Mouse (Mus musculus): ENCODE measurements around the gene Tbc1d10c.

Tbc1d10c gene

GRCm38 (mm10) chr19:4166678-4167476 lies 24.2 kb downstream of the Tbc1d10c start:
- ChIA-PET CTCF (interaction anchor here in 3 of 4 experiments (0.6 to 1.7 kb wide), 4 partner anchors 25 to 146 kb away, joined by 3 to 14 read pairs (median 4); partner anchors contain the start of gene Ppp1ca (in 1 of the 3)), POLR2A (interaction anchor here in 3 of 4 experiments (0.7 to 2.9 kb wide), 32 partner anchors 8 to 154 kb away, joined by 3 to 16 read pairs (median 4); partner anchors contain the start of genes Carns1 (in 2 of the 3), Ppp1ca (in 2 of the 3), Rad9a (in 2 of the 3) and Cdk2ap2 (in 1 of the 3))

- ChIA-PET CTCF (interaction anchor here in 2 of 4 experiments (1.5 to 1.9 kb wide), 2 partner anchors 27 kb away, joined by 3 to 7 read pairs; partner anchors contain the start of gene Ppp1ca (in 2 of the 2)), POLR2A (interaction anchor here in 3 of 4 experiments (0.6 to 4.8 kb wide), 25 partner anchors 8 to 397 kb away, joined by 3 to 27 read pairs (median 8); partner anchors contain the start of genes Ptprcap (in 3 of the 3), Ppp1ca (in 2 of the 3), Rad9a (in 2 of the 3) and AC109138.7 (in 1 of the 3))
These were observed 26.4 kb downstream of the Tbc1d10c start for GRCm38 (mm10) chr19:4164721-4165120.

DNA sequence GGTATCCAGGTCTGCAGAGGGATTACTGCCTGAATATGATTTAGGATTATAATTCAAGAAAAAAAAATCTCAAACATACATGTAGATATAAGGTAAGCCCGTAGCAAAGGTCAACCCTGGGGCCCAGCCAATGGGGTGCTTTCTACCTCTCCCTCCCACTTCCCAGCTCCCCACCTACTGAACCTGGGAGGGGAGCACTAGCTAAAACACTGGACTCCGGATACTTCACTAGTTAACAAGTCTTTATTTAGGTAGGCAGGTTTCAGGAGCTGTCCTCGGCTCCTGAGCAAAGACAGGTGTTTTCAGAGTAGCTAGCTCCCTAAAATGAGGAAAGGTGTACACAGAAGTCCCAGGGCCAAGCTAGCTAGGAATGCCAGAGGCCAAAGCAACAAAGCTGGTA lies 27.0 kb downstream of the Tbc1d10c start:
- CTCF ChIA-PET: interaction anchor here in 3 of 4 experiments (0.7 to 1.9 kb wide), 4 partner anchors 28 to 151 kb away, joined by 3 to 7 read pairs (median 4); partner anchors contain the start of genes Ppp1ca (in 2 of the 3) and Ndufv1 (in 1 of the 3)
- POLR2A ChIA-PET: interaction anchor here in 3 of 4 experiments (0.5 to 4.8 kb wide), 50 partner anchors 8 to 456 kb away, joined by 3 to 27 read pairs (median 6); partner anchors contain the start of genes Ptprcap (in 3 of the 3), Aip (in 2 of the 3), Carns1 (in 2 of the 3) and Cdk2ap2 (in 2 of the 3)

DNA sequence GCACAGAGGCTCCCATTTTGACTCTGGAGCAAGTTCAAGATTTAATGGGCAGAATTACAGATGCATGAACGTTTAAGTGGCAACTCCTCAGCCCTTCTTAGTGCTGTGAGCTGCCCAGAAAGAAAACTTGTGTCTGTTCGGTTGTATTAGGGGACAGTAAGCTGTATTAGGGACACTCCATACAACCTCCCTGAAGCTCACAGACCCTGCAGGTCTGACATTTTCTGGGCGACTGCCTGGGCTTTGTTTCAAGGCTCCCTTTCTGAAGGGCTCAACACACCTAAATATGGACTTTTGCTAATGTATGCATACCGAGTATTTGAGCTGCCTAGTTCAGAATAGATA lies 27.6 kb downstream of the Tbc1d10c start:
- POLR2A ChIA-PET: interaction anchor here in 3 of 4 experiments (0.5 to 4.8 kb wide), 56 partner anchors 9 to 456 kb away, joined by 3 to 27 read pairs (median 5); partner anchors contain the start of genes Ptprcap (in 3 of the 3), Aip (in 2 of the 3), Carns1 (in 2 of the 3) and Cdk2ap2 (in 2 of the 3)
- CTCF ChIA-PET: interaction anchor here in 3 of 4 experiments (0.6 to 1.9 kb wide), 9 partner anchors 8 to 201 kb away, joined by 3 to 7 read pairs (median 4); partner anchors contain the start of genes Ppp1ca (in 2 of the 3) and Ndufv1 (in 1 of the 3)

DNA sequence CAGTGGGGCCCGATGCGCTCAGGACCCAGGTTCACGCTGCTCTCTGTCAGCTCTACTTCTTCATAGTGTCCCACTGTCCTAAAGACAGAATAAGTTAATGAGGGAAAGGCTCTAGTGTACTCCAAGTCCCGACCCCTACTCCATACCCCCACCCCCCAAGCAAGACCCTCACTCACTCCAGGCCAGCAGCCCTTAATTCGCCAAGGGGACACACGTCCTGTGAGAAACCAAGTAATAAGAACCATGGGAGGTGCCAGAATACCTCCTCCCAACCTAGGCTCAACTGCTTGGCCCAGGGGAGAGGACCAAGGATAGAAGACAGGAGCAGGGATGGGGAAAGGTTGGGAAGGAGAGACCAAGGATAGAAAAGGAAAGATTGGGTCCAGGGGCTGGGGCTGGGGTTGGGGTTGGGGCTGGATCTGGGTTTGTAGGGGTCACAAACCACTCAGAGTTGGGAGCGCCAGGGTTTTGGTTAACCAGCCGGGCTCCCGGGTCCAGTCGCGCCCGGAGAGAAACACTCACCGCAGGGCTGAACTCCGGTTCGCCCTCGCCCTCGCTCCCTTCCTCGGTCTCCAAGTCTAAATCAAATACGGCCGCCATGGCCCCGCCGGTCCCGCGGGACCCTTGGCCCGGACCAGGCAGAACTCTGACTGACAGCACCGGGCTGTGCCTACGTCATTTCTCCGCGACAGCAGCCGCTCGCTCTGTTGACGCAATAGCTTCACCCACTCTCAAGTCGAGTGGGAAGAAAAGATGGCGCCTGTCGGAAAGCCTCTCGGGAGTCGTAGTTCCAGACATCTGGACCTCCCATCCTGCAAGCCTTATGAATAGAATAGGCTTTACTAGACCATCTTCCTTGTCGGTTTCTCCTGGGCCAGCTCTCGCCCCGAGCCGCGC lies 28.2 kb downstream of the Tbc1d10c start, which contains the start of gene Rps6kb2:
TSS of gene Rps6kb2 (minus strand) at position 709 of the 897 bp plus-strand sequence.
- CTCF ChIA-PET: interaction anchor here in 2 of 4 experiments (0.6 to 1.9 kb wide), 8 partner anchors 8 to 200 kb away, joined by 3 to 7 read pairs (median 4); partner anchors contain the start of genes Ppp1ca (in 2 of the 2) and Ndufv1 (in 1 of the 2)

GRCm38 (mm10) chr19:4159049-4159448 lies 32.0 kb downstream of the Tbc1d10c start:
- POLR2A ChIA-PET: interaction anchor here (0.5 to 1.6 kb wide), 7 partner anchors 8 to 104 kb away, joined by 3 to 4 read pairs (median 4); partner anchors contain the start of gene Rad9a (in 1 of the 4)
- CTCF ChIA-PET: interaction anchor here in 1 of 4 experiments (1.1 to 1.2 kb wide), 2 partner anchors 11 to 34 kb away, joined by 3 to 4 read pairs; partner anchors contain the start of gene Aip

More for the DNA sequence above, 28.2 kb downstream of the Tbc1d10c start, which contains the start of gene Rps6kb2:
- POLR2A ChIA-PET: interaction anchor here in 3 of 4 experiments (0.5 to 4.8 kb wide), 61 partner anchors 8 to 455 kb away, joined by 3 to 27 read pairs (median 4); partner anchors contain the start of genes Cdk2ap2 (in 3 of the 3), Ppp1ca (in 3 of the 3), Ptprcap (in 3 of the 3) and Aip (in 2 of the 3)

DNA sequence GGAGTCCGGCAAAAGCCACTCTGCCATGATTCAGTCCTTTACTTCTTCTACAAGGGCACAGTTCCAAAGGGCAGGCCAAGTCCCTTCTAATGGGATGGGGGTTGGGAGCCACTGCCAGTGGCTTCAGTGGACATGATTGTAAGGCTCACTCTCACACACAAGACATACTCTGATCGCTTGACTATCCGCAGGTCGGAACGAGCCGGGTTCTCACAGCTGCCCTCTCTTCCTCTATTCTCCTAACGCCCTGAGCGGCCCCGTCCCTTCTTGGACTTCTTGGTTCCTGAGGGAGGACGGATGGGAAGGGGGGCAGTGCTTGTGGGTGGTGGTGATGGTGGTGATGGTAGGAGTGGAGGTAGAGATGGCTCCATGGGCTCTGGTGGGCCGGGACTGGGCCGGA lies 34.3 kb downstream of the Tbc1d10c start:
- ChIA-PET POLR2A (interaction anchor here in 3 of 4 experiments (0.5 to 4.1 kb wide), 16 partner anchors 6 to 60 kb away, joined by 3 to 17 read pairs (median 6); partner anchors contain the start of genes Ppp1ca (in 2 of the 3), Rad9a (in 2 of the 3), Aip (in 1 of the 3) and Cdk2ap2 (in 1 of the 3)), CTCF (interaction anchor here in 2 of 4 experiments (1.1 to 1.2 kb wide), 2 partner anchors 13 kb away, joined by 3 read pairs; no protein-coding TSS in a partner anchor)

DNA sequence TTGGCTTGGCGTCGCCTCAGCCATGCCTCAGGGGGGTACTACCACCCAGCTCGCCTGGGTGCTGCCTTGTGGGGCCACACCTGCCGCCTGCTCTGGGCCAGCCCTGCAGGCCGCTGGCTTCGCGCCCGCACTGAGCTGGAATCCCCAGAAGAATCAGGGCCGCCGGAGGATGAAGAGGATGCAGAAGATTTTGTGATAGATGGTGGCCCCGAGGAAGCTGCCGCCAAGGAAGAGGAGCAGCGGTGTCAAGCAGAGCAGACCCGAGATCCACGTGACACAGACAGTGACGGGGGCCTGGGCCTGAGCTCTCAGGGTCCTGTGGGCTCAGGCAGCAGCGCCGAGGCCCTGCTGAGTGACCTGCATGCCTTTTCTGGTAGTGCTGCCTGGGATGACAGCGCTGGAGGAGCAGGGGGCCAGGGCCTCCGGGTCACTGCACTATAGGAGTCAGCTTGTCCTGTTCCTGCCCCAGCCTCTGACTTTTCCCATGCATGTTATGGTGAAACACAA lies 35.0 kb downstream of the Tbc1d10c start:
- ChIA-PET CTCF (interaction anchor here in 2 of 4 experiments (1.1 to 1.2 kb wide), 3 partner anchors 13 to 14 kb away, joined by 3 to 4 read pairs (median 3); no protein-coding TSS in a partner anchor), POLR2A (interaction anchor here in 3 of 4 experiments (0.6 to 4.1 kb wide), 16 partner anchors 7 to 59 kb away, joined by 3 to 17 read pairs (median 6); partner anchors contain the start of genes Rad9a (in 2 of the 3), Aip (in 1 of the 3), Cdk2ap2 (in 1 of the 3) and Ppp1ca (in 1 of the 3))

GRCm38 (mm10) chr19:4155223-4156072 lies 35.6 kb downstream of the Tbc1d10c start:
- ChIA-PET POLR2A (interaction anchor here (0.6 to 4.1 kb wide), 26 partner anchors 8 to 209 kb away, joined by 3 to 20 read pairs (median 4); partner anchors contain the start of genes Cdk2ap2 (in 2 of the 4), Rps6kb2 (in 2 of the 4), Aip (in 1 of the 4) and Gpr152 (in 1 of the 4)), CTCF (interaction anchor here in 3 of 4 experiments (0.5 to 1.5 kb wide), 6 partner anchors 14 to 182 kb away, joined by 3 to 6 read pairs (median 4); partner anchors contain the start of gene Ppp1ca (in 1 of the 3))

DNA sequence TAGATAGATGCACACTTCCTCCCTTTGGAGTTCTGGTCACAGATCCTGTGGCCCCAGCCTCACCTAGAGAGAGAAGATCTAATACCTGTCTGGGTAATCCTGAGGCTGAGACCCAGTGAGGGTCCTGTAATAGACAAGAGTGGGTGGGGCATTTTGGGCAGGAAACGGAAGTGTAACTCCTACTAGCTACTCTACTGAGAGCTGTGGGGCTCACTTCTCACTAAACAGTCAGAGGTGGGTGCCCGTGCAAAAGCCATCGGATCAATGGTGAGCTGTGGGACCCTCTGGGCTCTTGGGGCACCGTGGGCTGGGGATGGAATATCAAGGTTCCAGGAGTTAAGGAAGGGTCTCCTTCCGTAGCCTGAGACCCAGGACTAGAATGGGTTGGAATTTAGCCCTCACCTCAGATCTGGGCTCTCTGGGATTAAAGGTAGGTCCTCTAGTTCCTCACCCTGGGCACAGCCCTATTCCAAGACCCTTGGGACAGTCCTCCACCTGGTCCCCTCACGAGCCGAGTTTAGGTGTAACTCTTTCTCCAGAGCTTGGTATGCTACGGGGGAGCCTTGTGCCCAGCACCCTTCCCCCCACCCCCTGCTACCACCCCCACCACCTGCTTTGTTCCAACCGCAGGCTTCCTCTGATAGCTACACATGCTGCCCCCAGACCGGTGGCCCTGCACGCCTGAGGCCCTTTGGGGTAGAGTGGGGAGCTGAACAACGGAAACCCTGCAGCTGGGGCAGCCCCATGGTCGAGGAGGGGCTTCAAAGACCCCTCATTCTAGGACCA lies 36.5 kb downstream of the Tbc1d10c start:
- CTCF ChIA-PET: interaction anchor here (0.5 to 1.5 kb wide), 8 partner anchors 15 to 181 kb away, joined by 3 to 11 read pairs (median 4); partner anchors contain the start of gene Ppp1ca (in 1 of the 4)
- POLR2A ChIA-PET: interaction anchor here (0.6 to 4.1 kb wide), 25 partner anchors 8 to 208 kb away, joined by 3 to 20 read pairs (median 5); partner anchors contain the start of genes Rps6kb2 (in 3 of the 4), Aip (in 1 of the 4), Cdk2ap2 (in 1 of the 4) and Gpr152 (in 1 of the 4)

DNA sequence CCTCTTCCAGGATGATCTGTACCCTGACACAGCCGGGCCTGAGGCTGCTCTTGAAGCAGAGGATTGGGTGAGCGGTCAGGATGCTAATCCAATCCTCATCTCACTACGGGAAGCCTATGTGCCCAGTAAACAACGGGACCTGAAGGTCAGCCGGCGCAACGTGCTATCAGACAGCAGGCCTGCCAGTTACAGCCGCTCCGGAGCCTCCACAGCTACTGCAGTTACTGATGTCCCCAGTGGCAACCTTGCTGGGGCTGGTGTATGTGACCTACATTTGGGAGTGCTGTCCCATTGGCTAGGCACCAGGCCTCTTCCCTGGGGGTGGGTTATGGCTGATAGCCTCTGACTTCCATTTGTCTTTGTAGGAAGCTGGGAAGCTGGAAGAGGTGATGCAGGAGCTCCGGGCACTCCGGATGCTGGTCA lies 37.8 kb downstream of the Tbc1d10c start, which contains the start of gene Ptprcap:
TSS of gene Ptprcap (plus strand) at position 373 of the 423 bp plus-strand sequence.
- CTCF ChIA-PET: interaction anchor here in 1 of 4 experiments (0.7 kb wide), 2 partner anchors 15 to 39 kb away, joined by 3 to 4 read pairs; no protein-coding TSS in a partner anchor
- POLR2A ChIA-PET: interaction anchor here (0.7 to 4.1 kb wide), 15 partner anchors 8 to 111 kb away, joined by 3 to 20 read pairs (median 6); partner anchors contain the start of genes Rps6kb2 (in 3 of the 4), Cdk2ap2 (in 1 of the 4), Ppp1ca (in 1 of the 4) and Rad9a (in 1 of the 4)

DNA sequence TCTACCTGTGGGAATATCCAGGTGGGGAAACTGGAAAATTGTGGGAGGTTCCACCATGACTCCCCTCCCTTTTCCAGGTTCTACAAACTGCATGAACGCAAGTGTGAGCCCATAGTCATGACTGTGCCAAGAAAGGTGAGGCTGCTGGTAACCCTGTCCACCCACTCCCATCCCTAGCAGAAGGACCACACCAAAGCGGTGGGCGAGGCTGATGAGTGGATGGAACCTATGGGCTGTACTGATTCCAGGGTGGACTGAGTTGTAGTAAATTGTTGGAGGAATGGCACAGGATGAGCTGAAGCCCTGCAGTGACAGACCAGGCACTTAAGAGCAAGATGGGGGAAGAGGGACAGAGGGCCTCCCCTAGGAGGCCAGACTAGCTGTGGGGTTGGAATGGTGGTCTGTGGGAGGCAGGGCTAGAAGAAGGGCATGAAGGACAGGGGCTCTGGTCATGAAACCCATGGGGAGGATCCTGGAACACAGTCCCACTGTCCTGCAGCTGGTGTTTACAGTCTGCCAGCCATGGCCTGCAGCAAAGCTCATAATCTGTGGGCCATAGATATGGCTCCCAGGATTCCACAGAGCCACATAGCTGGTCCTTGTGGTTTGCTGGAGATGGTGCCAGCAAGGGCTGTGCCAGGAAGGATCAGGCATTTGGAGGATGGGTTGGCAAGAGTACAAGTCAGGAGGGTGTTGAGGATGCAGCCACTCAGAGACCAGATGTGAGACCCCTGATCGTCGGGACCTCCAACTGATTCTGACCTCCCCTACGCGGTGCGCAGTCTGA lies 38.4 kb downstream of the Tbc1d10c start:
- ChIA-PET CTCF (interaction anchor here in 2 of 4 experiments (0.6 to 0.7 kb wide), 2 partner anchors 14 to 101 kb away, joined by 3 to 4 read pairs; no protein-coding TSS in a partner anchor), POLR2A (interaction anchor here (0.5 to 4.1 kb wide), 21 partner anchors 10 to 315 kb away, joined by 3 to 17 read pairs (median 4); partner anchors contain the start of genes Rps6kb2 (in 3 of the 4), Aip (in 1 of the 4), Ppp1ca (in 1 of the 4) and Rad9a (in 1 of the 4))

DNA sequence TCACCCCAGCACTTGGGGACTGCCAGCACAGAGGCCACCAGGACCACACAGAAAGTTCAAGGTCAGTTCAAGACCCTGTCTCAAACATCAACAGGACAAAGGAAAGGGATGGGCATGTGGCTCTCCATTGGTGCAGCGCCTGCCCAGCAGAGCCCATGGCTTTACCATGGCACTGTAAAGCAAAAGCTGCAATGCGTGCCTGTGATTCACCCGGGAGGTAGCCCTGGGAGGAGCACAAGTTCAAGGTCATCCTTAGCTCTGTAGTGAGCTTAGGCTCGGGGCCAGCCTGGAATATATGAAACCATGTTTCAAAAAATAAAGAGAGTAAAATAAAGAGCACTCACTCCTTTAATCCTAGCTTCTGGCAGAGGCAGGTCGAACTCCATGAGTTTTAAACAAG lies 39.2 kb downstream of the Tbc1d10c start:
- ChIA-PET POLR2A (interaction anchor here in 3 of 4 experiments (0.5 to 2.8 kb wide), 18 partner anchors 8 to 315 kb away, joined by 3 to 15 read pairs (median 4); partner anchors contain the start of genes Rps6kb2 (in 3 of the 3) and Aip (in 1 of the 3)), CTCF (interaction anchor here in 1 of 4 experiments (0.6 kb wide), 1 partner anchor 100 kb away, joined by 3 read pairs; no protein-coding TSS in a partner anchor)
